Mouse (Mus musculus) kidney, adult 2 months (tissue): ENCODE data around the gene Ift43. TPM values are rescaled to one million over a fixed set of nuclear protein-coding genes. Genes with fewer than 3 reads are reported as not detected.

Experiments used
- DNase-seq: peaks from one replicate; pipeline ENCODE4 v3.0.0; 2021
- H3K27ac ChIP-seq: fragments of 200-500 bp; 2 replicates; pipeline ENCODE4 v1.5.1; 2012; ENCODE audit warnings: low read depth, low read length, control low read depth, inconsistent platforms; ENCODE audit not compliant: insufficient read depth
- H3K27me3 ChIP-seq: fragments of 200-500 bp; replicated peaks from 2 replicates; pipeline ENCODE4 v1.6.1; 2012; ENCODE audit warnings: mild to moderate bottlenecking, moderate library complexity, low read length, inconsistent platforms; ENCODE audit not compliant: control insufficient read depth, insufficient read depth
- H3K36me3 ChIP-seq: fragments of 200-500 bp; 2 replicates; pipeline ENCODE4 v1.6.1; 2012; ENCODE audit warnings: mild to moderate bottlenecking, moderate library complexity, low read length, inconsistent platforms; ENCODE audit not compliant: control insufficient read depth, insufficient read depth
- H3K4me1 ChIP-seq: fragments of 200-500 bp; 2 replicates; pipeline ENCODE4 v1.6.1; 2011; ENCODE audit warnings: low read length; ENCODE audit not compliant: control insufficient read depth, insufficient read depth
- H3K4me3 ChIP-seq: fragments of 200-500 bp; 2 replicates; pipeline ENCODE4 v1.5.1; 2011; ENCODE audit warnings: mild to moderate bottlenecking, low read depth, low read length, control low read depth; ENCODE audit not compliant: insufficient read depth
- CTCF ChIP-seq: fragments of 200-500 bp; conservative IDR thresholded peaks from 2 replicates; pipeline ENCODE4 v1.5.1; 2011; ENCODE audit warnings: low read depth, mild to moderate bottlenecking, control low read depth, low read length, moderate library complexity, mixed read lengths; ENCODE audit not compliant: insufficient read depth, insufficient read length
- POLR2A ChIP-seq: fragments of 200-500 bp; IDR thresholded peaks from one replicate; pipeline ENCODE4 v1.6.1; 2011; ENCODE audit warnings: low read depth, low read length, control low read depth
- WGBS: fragments of 180-500 bp; shearing (Covaris S2); methylation state at CpG from one replicate; pipeline ENCODE4 v1.1.7; 2018; 5-methylcytosine and 5-hydroxymethylcytosine counted together
- polyA plus RNA-seq: library from polyadenylated mRNA; depleted of rRNA; stranded (reverse); fragments of >200 nt; gene quantifications from 2 replicates; pipeline ENCODE4 v1.2.3, GENCODE M21; 2012

Ift43 gene
- polyA plus RNA-seq, 1 experiment, result 27.3 TPM

DNA sequence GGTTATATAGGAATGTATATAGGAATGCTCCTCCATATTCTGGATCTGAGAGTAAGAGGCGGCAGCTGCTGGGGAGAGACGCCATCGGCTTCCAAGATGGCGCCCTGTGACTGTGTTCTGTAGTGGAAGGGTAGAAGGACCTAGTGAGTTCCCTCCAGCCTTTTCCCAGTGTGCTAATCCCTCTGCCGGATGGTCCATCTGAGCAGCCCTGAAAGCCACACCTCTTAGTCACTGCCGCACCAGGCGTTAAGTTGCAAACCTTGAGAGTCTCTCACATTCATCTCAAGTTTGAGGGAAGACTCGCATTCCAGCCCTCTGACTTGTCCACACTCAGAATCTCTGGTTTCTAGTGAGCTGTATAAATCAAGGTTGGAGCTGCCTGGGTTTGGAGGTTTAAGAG lies 46.7 kb downstream of the Ift43 start:
- Histone ChIP-seq H3K4me3 (no peak overlapping the region), H3K27me3 (no peaks in the 10 kb centered on the region), H3K27ac (peak overlapping the region; percentile 10; the same call in 1 of the 2 replicates), H3K36me3 (no peaks in the 10 kb centered on the region), H3K4me1 (no peaks in the 10 kb centered on the region)
- 89% methylated on average over 8 of the region's 8 CpGs for WGBS
- TF ChIP-seq POLR2A (no peak), CTCF (no peak)
- DNase-seq, result no peak

DNA sequence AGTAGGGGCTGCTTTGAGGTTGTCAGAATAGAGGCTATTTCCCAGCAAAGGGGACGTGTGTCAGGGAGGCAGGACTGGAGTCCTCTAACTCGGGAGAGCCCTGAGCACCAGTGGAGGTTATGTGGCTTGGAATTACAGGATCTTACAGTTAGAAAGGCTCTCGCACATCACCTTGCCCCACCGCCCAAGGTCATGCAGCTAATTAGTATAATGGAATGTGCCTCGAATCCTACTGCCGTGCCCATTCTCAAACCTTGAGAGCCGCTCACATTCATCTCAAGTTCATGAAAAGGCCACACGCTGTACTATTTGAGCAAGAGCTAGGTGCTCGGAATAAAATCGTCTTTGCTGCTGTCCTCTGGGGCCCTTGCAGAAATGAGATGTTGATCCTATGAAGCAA lies 47.4 kb downstream of the Ift43 start:
- peak; percentile 71 for DNase-seq
- Histone ChIP-seq H3K27me3 (no peaks in the 10 kb centered on the region), H3K36me3 (no peaks in the 10 kb centered on the region), H3K4me1 (no peaks in the 10 kb centered on the region), H3K4me3 (no peak overlapping the region), H3K27ac (peak overlapping the region; percentile 43)
- TF ChIP-seq CTCF (no peak), POLR2A (no peak)
- WGBS, result 52% methylated on average over 10 of the region's 10 CpGs

- TF ChIP-seq CTCF (peak; percentile 45), POLR2A (no peak)
- Histone ChIP-seq H3K4me1 (no peaks in the 10 kb centered on the region), H3K27me3 (no peaks in the 10 kb centered on the region), H3K27ac (no peak overlapping the region), H3K4me3 (no peak overlapping the region), H3K36me3 (no peaks in the 10 kb centered on the region)
- WGBS, result 15% methylated on average over 2 of the region's 2 CpGs
- peak; percentile 75 for DNase-seq
Measured at GRCm38 (mm10) chr12:86132799-86133198, 50.5 kb downstream of the Ift43 start.

DNA sequence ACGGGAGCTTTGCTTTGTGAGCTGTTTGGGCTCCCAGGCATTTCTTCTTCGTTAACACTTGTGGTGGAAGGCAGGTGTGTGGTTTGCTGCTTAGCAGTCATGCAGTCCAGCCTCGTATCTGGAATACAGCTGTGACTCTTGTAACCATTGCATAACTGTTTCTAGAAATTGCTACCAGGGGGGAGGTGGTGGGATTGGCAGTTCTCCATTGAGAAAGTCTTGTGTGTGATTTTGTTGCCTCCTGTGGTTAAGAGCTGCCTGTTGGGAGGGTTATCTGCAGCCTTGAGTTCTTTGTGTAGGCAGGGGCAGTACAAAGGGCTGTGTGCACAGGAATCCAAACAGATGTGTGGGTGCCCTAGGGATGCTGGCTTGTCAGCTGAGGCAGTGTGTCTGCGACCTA lies 53.4 kb downstream of the Ift43 start:
- no peak overlapping the region for H3K4me3 ChIP-seq
- TF ChIP-seq POLR2A (no peak), CTCF (no peak)
- DNase-seq, result no peak
- no peak overlapping the region for H3K27ac ChIP-seq
- no peaks in the 10 kb centered on the region for H3K27me3 ChIP-seq
- H3K4me1 ChIP-seq, result no peaks in the 10 kb centered on the region
- H3K36me3 ChIP-seq, result no peaks in the 10 kb centered on the region
- WGBS, result 85% methylated on average over 4 of the region's 4 CpGs

DNA sequence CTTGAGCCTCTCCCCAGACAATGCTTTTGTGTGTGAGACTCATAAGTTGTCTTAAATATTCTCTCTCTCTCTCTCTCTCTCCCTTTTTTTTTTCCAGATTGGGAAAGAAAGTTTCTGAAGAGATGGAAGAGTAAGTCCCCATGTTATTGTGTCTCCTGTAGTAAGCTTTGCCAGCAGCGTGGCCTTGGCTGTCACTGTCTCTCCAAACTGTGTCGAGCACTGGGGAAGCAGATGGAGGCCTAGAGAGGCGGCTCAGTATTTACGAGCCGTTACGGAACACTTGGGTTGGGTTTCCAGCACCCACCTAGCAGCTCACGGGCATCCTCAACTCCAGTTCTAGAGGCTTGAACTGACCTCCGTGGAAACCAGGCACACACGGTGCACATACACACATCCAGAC lies 56.4 kb downstream of the Ift43 start:
- TF ChIP-seq CTCF (no peak), POLR2A (no peak)
- H3K4me1 ChIP-seq, result no peaks in the 10 kb centered on the region
- no peaks in the 10 kb centered on the region for H3K27me3 ChIP-seq
- H3K4me3 ChIP-seq, result no peak overlapping the region
- H3K36me3 ChIP-seq, result no peaks in the 10 kb centered on the region
- no peak for DNase-seq
- 67% methylated on average over 9 of the region's 9 CpGs for WGBS
- H3K27ac ChIP-seq, result no peak overlapping the region

- H3K27me3 ChIP-seq, result no peaks in the 10 kb centered on the region
- no peak for TF ChIP-seq POLR2A
- no peak for TF ChIP-seq CTCF
- 75% methylated on average over 1 of the region's 1 CpGs for WGBS
Measured at GRCm38 (mm10) chr12:86142389-86142788, 60.0 kb downstream of the Ift43 start.

GRCm38 (mm10) chr12:86146246-86146645 lies 63.9 kb downstream of the Ift43 start:
- no peaks in the 10 kb centered on the region for H3K36me3 ChIP-seq
- DNase-seq, result no peak
- WGBS, result 94% methylated on average over 3 of the region's 3 CpGs

More at GRCm38 (mm10) chr12:86142389-86142788, 60.0 kb downstream of the Ift43 start:
- Histone ChIP-seq H3K27ac (no peak overlapping the region), H3K4me3 (no peak overlapping the region), H3K4me1 (no peaks in the 10 kb centered on the region), H3K36me3 (no peaks in the 10 kb centered on the region)
- DNase-seq, result no peak

More at GRCm38 (mm10) chr12:86146246-86146645, 63.9 kb downstream of the Ift43 start:
- Histone ChIP-seq H3K27me3 (no peaks in the 10 kb centered on the region), H3K27ac (no peak overlapping the region), H3K4me1 (no peaks in the 10 kb centered on the region), H3K4me3 (no peak overlapping the region)
- TF ChIP-seq CTCF (no peak), POLR2A (no peak)
